Mouse (Mus musculus) CH12F3 (cell line): ENCODE results near the gene Tas2r116.

Experiments used
- in situ Hi-C: fragments of 300-500 bp; cut with MboI; formaldehyde crosslinking; loops from 2 replicates; pipeline ENCODE4 v1.14.3; 2020; ENCODE audit warnings: low sequenced_read_pairs

Gene Tas2r116

DNA sequence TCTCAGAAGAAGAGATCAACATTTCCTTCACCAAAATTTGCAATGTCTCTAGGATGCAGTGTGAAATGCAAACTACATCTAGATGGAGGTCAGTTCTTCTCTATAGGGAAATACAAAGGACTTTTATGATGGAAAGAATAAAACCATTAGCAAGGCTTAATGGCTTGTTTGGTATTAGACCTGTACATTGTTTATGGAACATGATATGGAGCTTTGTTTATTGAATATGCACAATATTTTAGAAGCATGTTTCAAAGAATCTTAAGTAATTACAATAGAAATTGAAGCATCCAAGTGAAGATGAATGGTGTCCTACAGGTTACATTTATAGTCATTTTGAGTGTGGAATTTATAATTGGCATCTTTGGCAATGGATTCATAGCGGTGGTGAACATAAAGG lies at the start of gene Tas2r116:
Gene Tas2r116, plus strand, starts transcription at position 301 of the 400 bp plus-strand sequence.
- in situ Hi-C loops = no loop called here

DNA sequence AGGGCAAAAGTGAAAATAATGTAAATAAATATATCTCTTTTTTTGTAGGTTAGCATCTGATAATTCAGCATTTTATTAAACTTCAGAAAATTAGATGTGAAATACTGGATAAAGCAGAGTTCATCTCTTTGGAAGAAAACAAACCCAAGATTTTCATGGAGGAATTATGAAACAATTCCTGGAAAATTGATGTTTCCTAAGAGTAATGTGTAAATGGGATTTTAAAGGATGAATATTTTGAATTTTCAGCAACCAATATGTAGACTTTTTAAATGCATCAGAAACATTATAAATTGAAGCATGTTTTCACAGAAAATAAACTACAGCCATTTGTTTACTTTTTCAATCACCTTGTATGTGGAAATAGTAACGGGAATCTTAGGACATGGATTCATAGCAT lies 8.4 kb upstream of the Tas2r116 start, which contains the start of gene Tas2r123:
Gene Tas2r123, plus strand, starts transcription at position 301 of the 400 bp plus-strand sequence.
- in situ Hi-C loops = no loop called here

DNA sequence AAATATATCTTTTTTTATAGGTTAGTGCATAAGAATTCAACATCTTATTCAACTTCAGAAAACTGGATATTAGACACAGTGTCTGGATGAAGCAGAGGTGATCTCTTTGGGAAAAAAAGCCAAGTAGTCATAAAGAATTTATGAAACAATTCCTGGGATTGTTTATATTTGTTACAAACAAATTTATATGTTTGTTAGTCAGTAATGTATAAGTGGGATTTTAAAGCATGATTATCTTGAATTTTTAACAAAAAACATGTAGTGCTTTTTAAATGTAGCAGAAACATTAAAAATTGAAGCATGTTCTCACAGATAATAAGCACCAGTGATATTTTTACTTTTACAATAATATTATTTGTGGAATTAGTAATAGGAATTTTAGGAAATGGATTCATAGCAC lies 12.5 kb downstream of the Tas2r116 start, which contains the start of gene Tas2r110:
Gene Tas2r110, plus strand, starts transcription at position 301 of the 400 bp plus-strand sequence.
- in situ Hi-C loops = no loop called here

DNA sequence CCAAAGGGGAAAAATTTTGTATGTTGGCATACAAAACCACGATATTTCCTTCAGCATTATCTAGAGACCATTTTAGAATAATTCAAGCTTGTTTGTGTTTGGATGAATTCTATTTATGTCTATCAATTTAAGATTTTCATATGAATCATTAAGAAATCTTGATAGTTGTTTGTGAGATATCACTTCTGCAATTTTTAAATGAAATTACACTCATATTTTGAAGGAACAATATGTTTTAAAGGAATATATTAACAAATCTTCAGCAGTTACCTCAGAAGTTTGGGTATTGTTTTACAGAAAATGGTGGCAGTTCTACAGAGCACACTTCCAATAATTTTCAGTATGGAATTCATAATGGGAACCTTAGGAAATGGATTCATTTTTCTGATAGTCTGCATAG lies 37.5 kb downstream of the Tas2r116 start, which contains the start of gene Tas2r113:
Gene Tas2r113, plus strand, starts transcription at position 301 of the 400 bp plus-strand sequence.
- in situ Hi-C loops = no loop called here
